Mouse (Mus musculus) MEL (cell line): ENCODE measurements around the gene Mrpl46. TPM values are rescaled to one million over a fixed set of nuclear protein-coding genes. Genes with fewer than 3 reads are reported as not detected.

ENCODE experiments used
- DNase-seq: peaks from one replicate; pipeline ENCODE4 v3.0.0; 2011; ENCODE audit warnings: low read depth, low spot score
- H3K27ac ChIP-seq: 2 replicates; pipeline ENCODE4 v1.5.1; 2012; ENCODE audit warnings: low read depth, mild to moderate bottlenecking, control low read depth, low read length, moderate library complexity; ENCODE audit not compliant: control insufficient read depth
- H3K27me3 ChIP-seq, 2 experiments: fragments of 150-350 bp in 1 of 2; sonication (generic) in 1 of 2; 2 replicates each; pipeline ENCODE4 v1.6.1; 2012; ENCODE audit warnings: low read length in 2 of 2, mild to moderate bottlenecking in 2 of 2, improper control_type of control experiment in 1 of 2, moderate library complexity in 1 of 2; ENCODE audit not compliant: insufficient read depth in 2 of 2, control insufficient read depth in 1 of 2
- H3K36me3 ChIP-seq, 2 experiments: 2 replicates each; pipeline ENCODE4 v1.6.1; 2012 to 2014; ENCODE audit warnings: low read length in 2 of 2, improper control_type of control experiment in 1 of 2, inconsistent platforms in 1 of 2, mild to moderate bottlenecking in 1 of 2; ENCODE audit not compliant: insufficient read depth in 2 of 2, control insufficient read depth in 1 of 2
- H3K4me1 ChIP-seq, 2 experiments: fragments of 150-350 bp in 1 of 2; sonication (generic) in 1 of 2; 2 replicates each; pipeline ENCODE4 v1.6.1; 2012; ENCODE audit warnings: low read length in 2 of 2, improper control_type of control experiment in 1 of 2, mild to moderate bottlenecking in 1 of 2; ENCODE audit not compliant: insufficient read depth in 2 of 2, control insufficient read depth in 1 of 2
- H3K4me3 ChIP-seq, 2 experiments: fragments of 150-350 bp in 1 of 2; sonication (generic) in 1 of 2; 2 replicates each; pipeline ENCODE4 v1.5.1; 2012; ENCODE audit warnings: low read depth in 2 of 2, low read length in 2 of 2, mild to moderate bottlenecking in 2 of 2, moderate library complexity in 2 of 2, control low read depth in 1 of 2, improper control_type of control experiment in 1 of 2; ENCODE audit not compliant: control insufficient read depth in 1 of 2, insufficient read depth in 1 of 2
- H3K79me2 ChIP-seq: 2 replicates; pipeline ENCODE4 v1.6.1; 2012; ENCODE audit warnings: mild to moderate bottlenecking, low read length, moderate library complexity; ENCODE audit not compliant: control insufficient read depth, poor library complexity, insufficient read depth
- H3K9ac ChIP-seq: 2 replicates; pipeline ENCODE4 v1.6.1; 2012; ENCODE audit warnings: low read depth, mild to moderate bottlenecking, control low read depth, low read length, moderate library complexity; ENCODE audit not compliant: control insufficient read depth, poor library complexity, severe bottlenecking
- H3K9me3 ChIP-seq: fragments of 150-350 bp; sonication (generic); replicated peaks from 2 replicates; pipeline ENCODE4 v1.6.1; 2012; ENCODE audit warnings: mild to moderate bottlenecking, low read length, improper control_type of control experiment, moderate library complexity; ENCODE audit not compliant: insufficient read depth
- BHLHE40 ChIP-seq: IDR thresholded peaks from 2 replicates; pipeline ENCODE4 v1.6.1; 2012; ENCODE audit warnings: low read depth, mild to moderate bottlenecking, inconsistent platforms, low read length, improper control_type of control experiment, borderline replicate concordance
- CHD2 ChIP-seq: IDR thresholded peaks from 2 replicates; pipeline ENCODE4 v1.6.1; 2011; ENCODE audit warnings: low read length, improper control_type of control experiment
- E2F4 ChIP-seq: IDR thresholded peaks from 2 replicates; pipeline ENCODE4 v1.6.1; 2011; ENCODE audit warnings: low read depth, low read length, improper control_type of control experiment, borderline replicate concordance
- ETS1 ChIP-seq: IDR thresholded peaks from 2 replicates; pipeline ENCODE4 v1.6.1; 2012; ENCODE audit warnings: low read depth, mild to moderate bottlenecking, inconsistent platforms, low read length, improper control_type of control experiment, moderate library complexity
- GATA1 ChIP-seq: IDR thresholded peaks from 2 replicates; pipeline ENCODE4 v1.6.1; 2011; ENCODE audit warnings: low read depth, low read length, improper control_type of control experiment
- HCFC1 ChIP-seq: IDR thresholded peaks from 2 replicates; pipeline ENCODE4 v1.6.1; 2012; ENCODE audit warnings: low read depth, mild to moderate bottlenecking, inconsistent platforms, low read length, improper control_type of control experiment, moderate library complexity
- MAX ChIP-seq: IDR thresholded peaks from 2 replicates; pipeline ENCODE4 v1.6.1; 2011; ENCODE audit warnings: low read length, improper control_type of control experiment
- MAZ ChIP-seq: IDR thresholded peaks from 2 replicates; pipeline ENCODE4 v1.6.1; 2012; ENCODE audit warnings: low read depth, mild to moderate bottlenecking, inconsistent platforms, low read length, improper control_type of control experiment
- MYB ChIP-seq: IDR thresholded peaks from 2 replicates; pipeline ENCODE4 v1.6.1; 2011; ENCODE audit warnings: mild to moderate bottlenecking, low read depth, low read length, improper control_type of control experiment
- MYC ChIP-seq: IDR thresholded peaks from 2 replicates; pipeline ENCODE4 v1.6.1; 2011; ENCODE audit warnings: low read depth, mild to moderate bottlenecking, low read length, improper control_type of control experiment, moderate library complexity
- NRF1 ChIP-seq: IDR thresholded peaks from 2 replicates; pipeline ENCODE4 v1.6.1; 2014; ENCODE audit warnings: low read depth, mild to moderate bottlenecking, inconsistent platforms, low read length, improper control_type of control experiment, moderate library complexity; ENCODE audit not compliant: poor library complexity, insufficient read depth, severe bottlenecking
- RAD21 ChIP-seq: IDR thresholded peaks from 2 replicates; pipeline ENCODE4 v1.6.1; 2011; ENCODE audit warnings: mild to moderate bottlenecking, low read depth, low read length, improper control_type of control experiment
- RCOR1 ChIP-seq: IDR thresholded peaks from 2 replicates; pipeline ENCODE4 v1.6.1; 2012; ENCODE audit warnings: low read depth, mild to moderate bottlenecking, inconsistent platforms, low read length, improper control_type of control experiment
- SIN3A ChIP-seq: IDR thresholded peaks from 2 replicates; pipeline ENCODE4 v1.6.1; 2012; ENCODE audit warnings: low read length, improper control_type of control experiment, inconsistent platforms
- TCF12 ChIP-seq: IDR thresholded peaks from 2 replicates; pipeline ENCODE4 v1.6.1; 2014; ENCODE audit warnings: low read depth, mild to moderate bottlenecking, inconsistent platforms, low read length, improper control_type of control experiment, moderate library complexity
- ZMIZ1 ChIP-seq: IDR thresholded peaks from 2 replicates; pipeline ENCODE4 v1.6.1; 2012; ENCODE audit warnings: low read depth, mild to moderate bottlenecking, inconsistent platforms, low read length, improper control_type of control experiment, moderate library complexity
- polyA plus RNA-seq, 2 experiments: library from polyadenylated mRNA; stranded (reverse) in 1 of 2; unstranded in 1 of 2; fragments of >175 nt in 1 of 2; fragments of >200 nt in 1 of 2; gene quantifications; 2 replicates each; pipeline versions ENCODE4 v1.2.1 to v1.2.4; 2012; ENCODE audit warnings: low replicate concordance in 2 of 2, low read depth in 1 of 2; ENCODE audit not compliant: insufficient read length in 2 of 2, insufficient read depth in 1 of 2, missing spikeins in 1 of 2
- total RNA-seq: library from RNA; depleted of rRNA; stranded (reverse); fragments of 300-350 nt; gene quantifications from 2 replicates; pipeline ENCODE4 v1.2.3, GENCODE M21; 2012

The Mrpl46 gene
- total and polyA plus RNA-seq, 3 experiments, result 67.2 to 70.8 TPM; not detected in 1

GRCm38 (mm10) chr7:78752961-78753360, 30.4 kb downstream of the Mrpl46 start:
- Histone ChIP-seq H3K27ac (no peak overlapping the region), H3K27me3 (peaks cover 0 to 4% of the 10 kb centered on the region in 2 experiments; a peak in 2 of 4 replicates), H3K4me3 (no peak overlapping the region), H3K9ac (no peak overlapping the region), H3K4me1 (no peaks in the 10 kb centered on the region), H3K79me2 (no peaks in the 10 kb centered on the region), H3K36me3 (no peaks in the 10 kb centered on the region), H3K9me3 (no peaks in the 10 kb centered on the region)
- DNase-seq, result no peak
- TF ChIP-seq SIN3A (no peak), MAX (no peak), RAD21 (no peak), GATA1 (no peak)

GRCm38 (mm10) chr7:78743731-78744385, 39.5 kb downstream of the Mrpl46 start:
- no peaks in the 10 kb centered on the region for H3K36me3 ChIP-seq
- TF ChIP-seq E2F4 (no peak), BHLHE40 (no peak), HCFC1 (no peak), MYC (no peak), CHD2 (no peak), NRF1 (no peak)
- TF ChIP-seq, all 39 proteins: peak for 0
- Histone ChIP-seq H3K9me3 (no peaks in the 10 kb centered on the region), H3K4me3 (no peak overlapping the region), H3K9ac (no peak overlapping the region), H3K4me1 (no peaks in the 10 kb centered on the region), H3K27me3 (peaks cover 0 to 1% of the 10 kb centered on the region in 2 experiments; a peak in 1 of 4 replicates), H3K27ac (no peak overlapping the region), H3K79me2 (no peaks in the 10 kb centered on the region)
- DNase-seq, result no peak

- TF ChIP-seq RCOR1 (no peak), MAZ (no peak), E2F4 (no peak), ZMIZ1 (no peak), MYB (no peak), ETS1 (no peak), TCF12 (no peak)
- TF ChIP-seq, all 39 proteins: peak for 0
- Histone ChIP-seq H3K4me3 (no peak overlapping the region), H3K27me3 (peaks cover 0 to 4% of the 10 kb centered on the region in 2 experiments; a peak in 3 of 4 replicates), H3K79me2 (no peaks in the 10 kb centered on the region), H3K4me1 (no peaks in the 10 kb centered on the region), H3K36me3 (no peaks in the 10 kb centered on the region), H3K9me3 (no peaks in the 10 kb centered on the region), H3K27ac (no peak overlapping the region), H3K9ac (no peak overlapping the region)
- DNase-seq, result no peak
These were observed 43.9 kb downstream of the Mrpl46 start for GRCm38 (mm10) chr7:78739351-78740000.
